10 mouse cellular contexts compared by ENCODE assay signal in genomic region chr15:96953938-96954238, GRCm38 (mm10).
A peak's percentile ranks its signal among the peaks of the same experiment; 100 is the strongest.
DNase-seq lines count a peak whose midpoint lies in the region; ATAC-seq and TF ChIP-seq lines count a peak whose summit lies in the region.
"Had no signal": no experiment of that assay in that cellular context is flagged by ENCODE, and none has a peak within 500 bp of the region (broad histone marks: within the 10 kb centered on the region; RNA-seq: fewer than 3 reads in every experiment).

No protein-coding gene starts in this region.

- H3K9ac ChIP-seq in liver, embryonic 15.5 days, result no peak overlapping the region

- no peak overlapping the region for H3K27ac ChIP-seq in cerebellum, adult 2 months (ENCODE audit: insufficient read depth, low read length)
- H3K27ac ChIP-seq in liver, embryonic 15.5 days (replicated peaks), result no peak overlapping the region

- no peak for TF ChIP-seq POLR2A in cerebellum, adult 2 months (IDR thresholded peaks at IDR 0.05; ENCODE audit: borderline replicate concordance, insufficient read depth, low read length)

- H3K4me2 ChIP-seq in liver, embryonic 15.5 days, result peak overlapping the region; percentile 52

- peaks cover under 1% of the 10 kb centered on the region; the same call in 1 of the 2 replicates for H3K9me3 ChIP-seq in megakaryocyte, embryonic 14.5 days
- no peaks in the 10 kb centered on the region for H3K9me3 ChIP-seq in liver, embryonic 15.5 days (replicated peaks)

- ATAC-seq in megakaryocyte, adult 5-6 weeks (ENCODE audit: poor library complexity, severe bottlenecking), result no peak
- ATAC-seq in liver, embryonic 15.5 days (ENCODE audit: insufficient read depth), result no peak

- no peak for TF ChIP-seq CTCF in cerebellum, adult 2 months (IDR thresholded peaks at IDR 0.05; ENCODE audit: borderline replicate concordance, insufficient read depth, low read depth, low read length)

- no peaks in the 10 kb centered on the region for H3K27me3 ChIP-seq in cerebellum, adult 2 months (ENCODE audit: control insufficient read depth, insufficient read depth, low read length)
- H3K27me3 ChIP-seq in megakaryocyte, embryonic 14.5 days (replicated peaks), result peaks cover 9% of the 10 kb centered on the region
- 0 out of 2 replicates have a peak, but pooled peaks cover 5% of the 10 kb centered on the region for H3K27me3 ChIP-seq in liver, embryonic 15.5 days

- H3K36me3 ChIP-seq in megakaryocyte, embryonic 14.5 days (replicated peaks; ENCODE audit: low read length), result no peaks in the 10 kb centered on the region
- no peaks in the 10 kb centered on the region for H3K36me3 ChIP-seq in liver, embryonic 15.5 days (replicated peaks)

- DNase-seq in cerebellum, adult 2 months, result no peak
- no peak for DNase-seq in cerebellum, postnatal 25 days
- no peak for DNase-seq in cerebellum, postnatal 36 days
- DNase-seq in adrenal gland, postnatal 25 days, result no peak
- DNase-seq in left cerebral cortex, adult 8-10 months (ENCODE audit: low spot score in 2 of 2), result no peak
- DNase-seq: adrenal gland, adult 8-10 months had no signal

- WGBS in cerebellum, adult 2 months, result 50% methylated on average over 16 of the region's 16 CpGs
- WGBS in liver, embryonic 15.5 days (ENCODE audit: insufficient replicate concordance), result 47% methylated on average over 16 of the region's 16 CpGs

- H3K4me1 ChIP-seq in cerebellum, adult 2 months (ENCODE audit: control insufficient read depth, insufficient read depth, low read length), result 0 out of 2 replicates have a peak, but pooled peaks cover 3% of the 10 kb centered on the region
- peaks cover 7% of the 10 kb centered on the region; the same call in 1 of the 2 replicates for H3K4me1 ChIP-seq in megakaryocyte, embryonic 14.5 days
- H3K4me1 ChIP-seq in liver, embryonic 15.5 days (replicated peaks), result peaks cover 6% of the 10 kb centered on the region; the same call in 1 of the 2 replicates

- H3K4me3 ChIP-seq in cerebellum, adult 2 months (replicated peaks; ENCODE audit: insufficient read depth, low read depth, low read length), result peak overlapping the region; percentile 35
- H3K4me3 ChIP-seq in megakaryocyte, embryonic 14.5 days (replicated peaks), result peak overlapping the region; percentile 14
- 0 out of 2 replicates have a peak overlapping the region, but pooled peaks have one; percentile 8 for H3K4me3 ChIP-seq in liver, embryonic 15.5 days (replicated peaks)
- H3K4me3 ChIP-seq: erythroblast, embryonic 14.5 days had no signal
